ENCODE assay signal across 11 mouse cellular contexts in genomic region chr11:21217419-21217818, GRCm38 (mm10). TPM values are rescaled to one million over a fixed set of nuclear protein-coding genes. Genes with fewer than 3 reads are reported as not detected.
DNase-seq lines count a peak whose midpoint lies in the region; ATAC-seq and TF ChIP-seq lines count a peak whose summit lies in the region.
"Had no signal": no experiment of that assay in that cellular context is flagged by ENCODE, and none has a peak within 500 bp of the region (broad histone marks: within the 10 kb centered on the region; RNA-seq: fewer than 3 reads in every experiment).

No protein-coding gene starts in this region.

- H3K9ac ChIP-seq in heart, embryonic 11.5 days (ENCODE audit: low read depth, low read length) = no peak overlapping the region
- H3K9ac ChIP-seq in kidney, embryonic 16.5 days (replicated peaks; ENCODE audit: low read length) = no peak overlapping the region

- no peaks in the 10 kb centered on the region for H3K27me3 ChIP-seq in heart, embryonic 11.5 days (ENCODE audit: control insufficient read depth, insufficient read depth, low read length)
- H3K27me3 ChIP-seq in kidney, embryonic 16.5 days (ENCODE audit: insufficient read depth, low read length) = no peaks in the 10 kb centered on the region

- WGBS in heart, embryonic 11.5 days (ENCODE audit: insufficient replicate concordance) = 73% methylated on average over 3 of the region's 3 CpGs
- 84% methylated on average over 3 of the region's 3 CpGs for WGBS in lung, adult 2 months
- WGBS in kidney, embryonic 16.5 days = 81% methylated on average over 3 of the region's 3 CpGs

- DNase-seq in heart, postnatal 14 days = peak; percentile 11 to 23
- DNase-seq in lung, postnatal 10 days = peak; percentile 39
- no peak for DNase-seq in lung, adult 2 months
- DNase-seq in spleen, postnatal 4 days (ENCODE audit: low spot score in 2 of 2) = peak; percentile 64 to 65
- DNase-seq: adrenal gland, postnatal 14 days; kidney, adult 9 months; right cerebral cortex, adult 18-20 months; thymus, postnatal 36 days had no signal

- intact Hi-C loops in heart, postnatal 14 days (cut with DNase I) = no loop called here

- no peaks in the 10 kb centered on the region for H3K9me3 ChIP-seq in heart, embryonic 11.5 days (replicated peaks; ENCODE audit: control insufficient read depth, low read length)
- H3K9me3 ChIP-seq in kidney, embryonic 16.5 days (ENCODE audit: low read length) = no peaks in the 10 kb centered on the region

- TF ChIP-seq CTCF in lung, adult 2 months (IDR thresholded peaks at IDR 0.05; ENCODE audit: insufficient read depth, low read length) = no peak

- H3K4me2 ChIP-seq in heart, embryonic 11.5 days = no peak overlapping the region
- no peak overlapping the region for H3K4me2 ChIP-seq in kidney, embryonic 16.5 days (replicated peaks; ENCODE audit: low read depth, low read length)

- H3K4me1 ChIP-seq in heart, embryonic 11.5 days (ENCODE audit: control insufficient read depth, insufficient read depth, low read length) = no peaks in the 10 kb centered on the region
- peaks cover 2% of the 10 kb centered on the region; the same call in 1 of the 2 replicates for H3K4me1 ChIP-seq in lung, adult 2 months (ENCODE audit: control insufficient read depth, insufficient read depth, low read length)
- H3K4me1 ChIP-seq in kidney, embryonic 16.5 days (ENCODE audit: insufficient read depth, low read length) = no peaks in the 10 kb centered on the region

- H3K27ac ChIP-seq in heart, embryonic 11.5 days (ENCODE audit: low read depth, low read length) = no peak overlapping the region
- no peak overlapping the region for H3K27ac ChIP-seq in kidney, embryonic 16.5 days (ENCODE audit: low read length)

- no peak overlapping the region for H3K4me3 ChIP-seq in heart, embryonic 11.5 days (ENCODE audit: low read depth, low read length)
- H3K4me3 ChIP-seq in lung, adult 2 months (replicated peaks; ENCODE audit: extremely low read depth, low read depth, low read length) = no peak overlapping the region
- H3K4me3 ChIP-seq in kidney, embryonic 16.5 days (ENCODE audit: low read length) = no peak overlapping the region

- no peak for ATAC-seq in heart, embryonic 11.5 days (replicated peaks; ENCODE audit: insufficient number of reproducible peaks, low FRiP score, low TSS enrichment)
- ATAC-seq in erythroid progenitor cell, adult 5-6 weeks (replicated peaks; ENCODE audit: low FRiP score, poor library complexity, severe bottlenecking) = peak; percentile 64; the same call in 1 of the 2 replicates
- ATAC-seq in kidney, embryonic 16.5 days (ENCODE audit: low FRiP score, low TSS enrichment) = no peak

- H3K36me3 ChIP-seq in heart, embryonic 11.5 days (ENCODE audit: control insufficient read depth, insufficient read depth, low read length) = no peaks in the 10 kb centered on the region
- H3K36me3 ChIP-seq in kidney, embryonic 16.5 days (ENCODE audit: insufficient read depth, low read length) = no peaks in the 10 kb centered on the region

- no peak for TF ChIP-seq POLR2A in lung, adult 2 months (IDR thresholded peaks at IDR 0.05; ENCODE audit: borderline replicate concordance, extremely low read depth, low read depth, low read length)

RNA-seq across cellular contexts. Expression of gene Vps54, which starts 21.7 kb away (rescaled TPM):
- total RNA-seq in heart, postnatal 14 days (2021) = 10 to 100 TPM; 21.4 to 21.8 TPM
- polyA plus RNA-seq in heart, embryonic 11.5 days (2014; fragmentation: Nextera tagmentation; extraction: Ambion mirVana) = 10.4 and 12.6 TPM in 2 replicates
- 10.1 and 21.3 TPM in 2 replicates for polyA plus RNA-seq in lung, adult 2 months (2012; rRNA removed)
- 21.0 and 26.3 TPM in 2 replicates for total RNA-seq in erythroid progenitor cell, adult 5-6 weeks (2015; ENCODE audit: low replicate concordance)
- 43.3 and 54.2 TPM in 2 replicates for total RNA-seq in erythroid progenitor cell, adult 5-6 weeks (2017; ENCODE audit: low replicate concordance)
- polyA plus RNA-seq in kidney, embryonic 16.5 days (2015; fragmentation: Nextera tagmentation; extraction: Ambion mirVana) = 11.1 and 14.1 TPM in 2 replicates
